Mouse (Mus musculus): ENCODE measurements at regions not wholly inside any gene's neighbourhood (a gene's known extent, or its start where the extent isn't known, plus 50 kb on each side); places are given as distances from the start of the nearest gene placed in this dataset.
A peak's percentile ranks its signal among the peaks of the same experiment; 100 is the strongest.

DNA sequence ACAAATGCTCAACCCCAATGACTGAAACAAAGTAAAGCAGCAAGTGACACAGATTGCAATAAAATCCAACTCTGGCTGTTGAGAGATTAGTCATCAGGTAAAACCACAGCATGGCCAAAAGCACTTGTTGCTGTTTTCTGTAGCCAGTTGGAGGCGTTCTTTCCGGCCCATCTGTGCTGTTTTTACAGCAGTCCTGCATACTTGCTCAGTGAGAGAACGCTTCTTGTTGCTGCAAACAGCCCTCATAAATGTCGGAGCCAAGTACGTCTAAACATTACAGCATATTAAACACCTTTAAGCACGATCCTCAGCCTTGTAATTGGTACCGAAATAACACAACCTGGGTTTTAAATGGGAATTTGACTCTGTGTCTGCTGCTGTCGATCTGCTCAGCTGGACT lies 65.6 kb upstream of the Hs3st3a1 start:
- Histone ChIP-seq H3K27me3 (no peaks in the 10 kb centered on the region), H3K9me3 (replicated peaks) (no peaks in the 10 kb centered on the region), H3K9ac (no peak overlapping the region), H3K36me3 (no peaks in the 10 kb centered on the region), H3K4me3 (replicated peaks) (no peak overlapping the region), H3K4me2 (no peak overlapping the region), H3K4me1 (no peaks in the 10 kb centered on the region), H3K27ac (no peak overlapping the region)
- no peak for ATAC-seq (replicated peaks; ENCODE audit: low FRiP score)
- 47% methylated on average over 8 of the region's 8 CpGs for WGBS

DNA sequence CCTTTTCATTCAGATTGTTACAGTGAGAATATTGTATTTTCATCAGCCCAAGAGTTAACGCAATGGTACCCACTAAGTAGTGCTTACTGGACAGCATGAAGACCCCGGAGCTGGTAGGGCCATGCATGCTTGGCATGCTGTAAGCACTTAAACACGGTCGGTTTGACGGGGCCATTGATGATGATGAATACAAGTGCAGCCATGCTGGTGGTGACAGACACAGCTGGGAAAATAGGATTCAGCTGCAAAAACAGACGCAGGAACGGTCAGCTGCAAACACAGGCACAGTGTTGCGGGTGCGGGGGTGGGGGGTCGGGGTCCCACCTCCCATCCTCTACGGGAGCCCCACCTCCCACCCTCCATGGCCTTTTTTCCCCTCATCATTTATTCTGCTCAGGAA lies 99.7 kb upstream of the Hs3st3a1 start:
- H3K27ac ChIP-seq: no peak overlapping the region
- no peak for ATAC-seq (replicated peaks; ENCODE audit: low FRiP score)
- H3K36me3 ChIP-seq: no peaks in the 10 kb centered on the region
- 60% methylated on average over 11 of the region's 11 CpGs for WGBS
- H3K9ac ChIP-seq: no peak overlapping the region
- H3K4me3 ChIP-seq (replicated peaks): no peak overlapping the region
- H3K27me3 ChIP-seq: peaks cover 14% of the 10 kb centered on the region; the same call in 1 of the 2 replicates
- no peak overlapping the region for H3K4me2 ChIP-seq
- no peaks in the 10 kb centered on the region for H3K4me1 ChIP-seq
- H3K9me3 ChIP-seq (replicated peaks): no peaks in the 10 kb centered on the region

DNA sequence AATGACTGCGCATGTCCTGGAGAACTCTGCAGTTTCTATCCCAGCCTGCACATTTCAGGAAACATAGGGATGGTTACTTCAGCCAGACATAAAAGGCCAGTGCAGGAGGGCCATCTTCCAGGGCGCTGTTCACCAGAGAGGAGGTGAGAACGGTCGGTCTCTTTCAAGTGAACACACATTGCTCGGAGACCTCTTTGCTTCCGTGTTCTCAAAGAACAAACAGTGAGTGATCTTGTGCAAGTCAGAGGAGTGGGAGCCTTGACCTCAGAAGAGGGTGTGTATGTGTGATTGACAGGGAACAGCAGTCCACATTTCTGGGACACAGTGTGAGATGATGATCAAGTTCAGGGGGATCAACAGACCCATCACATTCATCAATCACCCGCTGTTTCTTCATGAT lies 102.7 kb upstream of the Hs3st3a1 start:
- no peak overlapping the region for H3K4me2 ChIP-seq
- H3K27me3 ChIP-seq: peaks cover 14% of the 10 kb centered on the region; the same call in 1 of the 2 replicates
- H3K36me3 ChIP-seq: no peaks in the 10 kb centered on the region
- no peak for ATAC-seq (replicated peaks; ENCODE audit: low FRiP score)
- H3K9me3 ChIP-seq (replicated peaks): no peaks in the 10 kb centered on the region
- 69% methylated on average over 7 of the region's 7 CpGs for WGBS
- H3K4me3 ChIP-seq (replicated peaks): no peak overlapping the region
- no peak overlapping the region for H3K27ac ChIP-seq
- no peak overlapping the region for H3K9ac ChIP-seq
- H3K4me1 ChIP-seq: no peaks in the 10 kb centered on the region

GRCm38 (mm10) chr11:64331811-64332210 lies 103.3 kb upstream of the Hs3st3a1 start:
- H3K4me2 ChIP-seq: no peak overlapping the region
- ATAC-seq (replicated peaks; ENCODE audit: low FRiP score): no peak
- H3K27ac ChIP-seq: no peak overlapping the region
- H3K9ac ChIP-seq: no peak overlapping the region
- peaks cover 14% of the 10 kb centered on the region; the same call in 1 of the 2 replicates for H3K27me3 ChIP-seq
- no peaks in the 10 kb centered on the region for H3K36me3 ChIP-seq
- no peak overlapping the region for H3K4me3 ChIP-seq (replicated peaks)
- 88% methylated on average over 5 of the region's 5 CpGs for WGBS
- no peaks in the 10 kb centered on the region for H3K4me1 ChIP-seq
- H3K9me3 ChIP-seq (replicated peaks): no peaks in the 10 kb centered on the region

DNA sequence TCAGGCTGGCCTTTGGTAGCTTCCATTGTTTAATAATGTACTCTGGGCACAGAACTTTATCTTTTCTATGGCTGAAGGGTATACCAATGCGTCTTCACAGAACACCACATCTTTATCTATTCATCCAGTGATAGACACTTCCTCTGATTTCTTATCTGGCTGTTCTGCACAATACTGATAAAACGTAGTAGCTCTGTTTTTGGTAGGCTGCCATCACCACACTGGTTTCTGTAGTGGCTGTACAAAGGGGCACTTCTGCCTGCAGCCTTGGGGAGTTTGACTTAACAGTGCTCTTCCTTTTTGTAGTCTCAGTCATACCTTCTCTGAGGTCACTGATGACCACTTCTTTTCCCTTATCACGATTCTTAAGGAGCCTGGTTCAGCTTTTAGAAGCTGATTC lies 106.0 kb upstream of the Hs3st3a1 start:
- Histone ChIP-seq H3K4me3 (replicated peaks) (no peak overlapping the region), H3K9me3 (replicated peaks) (no peaks in the 10 kb centered on the region), H3K36me3 (no peaks in the 10 kb centered on the region), H3K4me2 (no peak overlapping the region), H3K27ac (no peak overlapping the region), H3K27me3 (peaks cover 14% of the 10 kb centered on the region; the same call in 1 of the 2 replicates), H3K4me1 (no peaks in the 10 kb centered on the region), H3K9ac (no peak overlapping the region)
- WGBS: 68% methylated on average over 3 of the region's 3 CpGs
- no peak for ATAC-seq (replicated peaks; ENCODE audit: low FRiP score)

- WGBS: 79% methylated on average over 3 of the region's 3 CpGs
Observed at GRCm38 (mm10) chr11:64327771-64328170, 107.4 kb upstream of the Hs3st3a1 start.

DNA sequence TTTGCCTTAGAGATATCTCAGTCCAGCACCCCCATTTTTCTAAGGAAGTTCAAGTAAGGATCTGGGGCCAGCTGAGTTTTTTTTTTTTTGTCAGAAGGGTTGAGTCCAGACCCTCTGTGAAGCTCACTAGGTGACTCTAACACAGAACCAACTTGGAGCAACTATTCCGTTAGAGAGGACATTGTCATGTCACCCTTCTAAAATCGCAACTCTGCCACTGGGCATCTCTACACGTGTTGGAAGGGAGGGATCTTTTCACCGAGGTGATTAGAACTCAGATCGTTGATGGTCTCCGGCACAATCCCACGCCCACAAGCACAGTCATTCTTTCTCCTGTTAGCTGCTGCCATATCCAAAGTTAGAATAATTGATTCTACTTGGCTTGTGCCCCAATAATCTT lies 108.5 kb upstream of the Hs3st3a1 start:
- WGBS: 88% methylated on average over 7 of the region's 7 CpGs
- no peak overlapping the region for H3K4me3 ChIP-seq (replicated peaks)
- H3K9me3 ChIP-seq (replicated peaks): no peaks in the 10 kb centered on the region
- H3K36me3 ChIP-seq: no peaks in the 10 kb centered on the region
- H3K9ac ChIP-seq: no peak overlapping the region
- H3K27ac ChIP-seq: no peak overlapping the region
- H3K27me3 ChIP-seq: peaks cover 6% of the 10 kb centered on the region; the same call in 1 of the 2 replicates
- H3K4me2 ChIP-seq: no peak overlapping the region
- no peaks in the 10 kb centered on the region for H3K4me1 ChIP-seq
- no peak for ATAC-seq (replicated peaks; ENCODE audit: low FRiP score)

More at GRCm38 (mm10) chr11:64327771-64328170, 107.4 kb upstream of the Hs3st3a1 start:
- no peak overlapping the region for H3K9ac ChIP-seq
- H3K27ac ChIP-seq: no peak overlapping the region
- H3K9me3 ChIP-seq (replicated peaks): no peaks in the 10 kb centered on the region
- H3K36me3 ChIP-seq: no peaks in the 10 kb centered on the region
- no peak overlapping the region for H3K4me3 ChIP-seq (replicated peaks)
- no peak for ATAC-seq (replicated peaks; ENCODE audit: low FRiP score)
- H3K4me2 ChIP-seq: no peak overlapping the region
- H3K4me1 ChIP-seq: no peaks in the 10 kb centered on the region
- peaks cover 10% of the 10 kb centered on the region; the same call in 1 of the 2 replicates for H3K27me3 ChIP-seq

DNA sequence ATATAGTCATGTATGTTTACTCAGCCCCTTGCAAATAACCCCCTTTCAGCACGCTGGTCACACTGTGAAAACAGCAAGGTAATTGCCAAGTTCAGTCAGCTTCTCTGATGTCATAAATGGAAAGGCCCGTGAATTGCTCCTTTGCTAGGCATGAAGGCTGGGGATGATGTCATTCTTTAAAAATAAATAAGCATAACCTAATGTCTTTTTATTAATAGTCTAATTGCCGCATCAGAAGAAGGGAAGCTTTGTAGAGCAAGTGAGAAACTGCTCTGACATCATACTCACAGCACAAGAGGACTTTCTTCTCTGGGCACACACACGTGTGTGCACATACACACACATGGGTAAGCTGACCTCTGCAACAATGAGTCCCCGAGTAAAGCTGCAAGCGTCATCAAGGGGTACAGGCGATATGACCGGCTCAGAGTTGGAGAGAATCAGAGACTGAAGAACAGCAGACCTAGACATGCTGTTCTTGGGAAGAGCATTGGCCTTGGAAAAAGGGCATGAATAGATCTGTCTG lies 113.2 kb upstream of the Hs3st3a1 start:
- H3K27ac ChIP-seq: no peak overlapping the region
- H3K9me3 ChIP-seq (replicated peaks): no peaks in the 10 kb centered on the region
- no peak for ATAC-seq (replicated peaks; ENCODE audit: low FRiP score)
- H3K27me3 ChIP-seq: no peaks in the 10 kb centered on the region
- H3K36me3 ChIP-seq: no peaks in the 10 kb centered on the region
- 83% methylated on average over 8 of the region's 8 CpGs for WGBS
- H3K4me1 ChIP-seq: no peaks in the 10 kb centered on the region
- no peak overlapping the region for H3K4me2 ChIP-seq
- no peak overlapping the region for H3K4me3 ChIP-seq (replicated peaks)
- H3K9ac ChIP-seq: no peak overlapping the region

- no peak overlapping the region for H3K27ac ChIP-seq
- ATAC-seq (replicated peaks; ENCODE audit: low FRiP score): no peak
- no peak overlapping the region for H3K4me3 ChIP-seq (replicated peaks)
- no peaks in the 10 kb centered on the region for H3K27me3 ChIP-seq
- H3K9ac ChIP-seq: no peak overlapping the region
- H3K4me2 ChIP-seq: no peak overlapping the region
- no peaks in the 10 kb centered on the region for H3K9me3 ChIP-seq (replicated peaks)
- no peaks in the 10 kb centered on the region for H3K36me3 ChIP-seq
- peaks cover 6% of the 10 kb centered on the region; the same call in 1 of the 2 replicates for H3K4me1 ChIP-seq
- 78% methylated on average over 6 of the region's 6 CpGs for WGBS
Observed at GRCm38 (mm10) chr11:64317458-64317857, 117.7 kb upstream of the Hs3st3a1 start.

DNA sequence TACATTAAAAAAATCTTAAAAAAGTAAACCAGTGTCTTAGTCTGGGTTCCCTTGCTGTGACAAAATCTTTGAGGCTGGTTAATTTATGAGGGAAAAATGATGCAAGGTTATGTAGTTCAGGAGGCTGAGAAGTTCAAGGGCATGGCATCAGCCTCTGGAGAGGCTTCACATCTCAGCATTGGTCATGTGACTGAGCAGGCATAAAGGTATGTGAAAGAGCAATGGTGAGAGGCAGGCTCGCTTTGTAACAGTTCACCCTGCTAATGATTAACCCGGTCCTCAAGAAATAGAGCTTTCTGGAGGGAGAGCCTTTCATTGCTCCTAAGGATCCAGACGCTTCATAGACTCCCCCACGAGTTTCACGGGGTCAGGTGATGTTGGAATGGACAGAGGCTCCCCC lies 120.1 kb upstream of the Hs3st3a1 start:
- Histone ChIP-seq H3K4me1 (peaks cover 6% of the 10 kb centered on the region; the same call in 1 of the 2 replicates), H3K9ac (no peak overlapping the region), H3K36me3 (no peaks in the 10 kb centered on the region), H3K4me2 (no peak overlapping the region), H3K27ac (no peak overlapping the region), H3K27me3 (no peaks in the 10 kb centered on the region), H3K4me3 (replicated peaks) (no peak overlapping the region), H3K9me3 (replicated peaks) (no peaks in the 10 kb centered on the region)
- WGBS: 39% methylated on average over 5 of the region's 5 CpGs
- ATAC-seq (replicated peaks; ENCODE audit: low FRiP score): 0 out of 2 replicates have a peak, but pooled peaks have one; percentile 58

GRCm38 (mm10) chr11:64313241-64313640 lies 121.9 kb upstream of the Hs3st3a1 start:
- H3K4me3 ChIP-seq (replicated peaks): no peak overlapping the region
- no peak for ATAC-seq (replicated peaks; ENCODE audit: low FRiP score)
- 71% methylated on average over 5 of the region's 5 CpGs for WGBS
- no peaks in the 10 kb centered on the region for H3K27me3 ChIP-seq
- no peaks in the 10 kb centered on the region for H3K36me3 ChIP-seq
- H3K9ac ChIP-seq: no peak overlapping the region
- H3K27ac ChIP-seq: no peak overlapping the region
- no peak overlapping the region for H3K4me2 ChIP-seq
- peaks cover 6% of the 10 kb centered on the region; the same call in 1 of the 2 replicates for H3K4me1 ChIP-seq
- no peaks in the 10 kb centered on the region for H3K9me3 ChIP-seq (replicated peaks)

GRCm38 (mm10) chr11:64309881-64310280 lies 125.3 kb upstream of the Hs3st3a1 start:
- no peak overlapping the region for H3K4me2 ChIP-seq
- no peaks in the 10 kb centered on the region for H3K9me3 ChIP-seq (replicated peaks)
- H3K36me3 ChIP-seq: no peaks in the 10 kb centered on the region
- H3K9ac ChIP-seq: no peak overlapping the region
- H3K27me3 ChIP-seq: no peaks in the 10 kb centered on the region
- no peak overlapping the region for H3K4me3 ChIP-seq (replicated peaks)
- H3K27ac ChIP-seq: no peak overlapping the region
- H3K4me1 ChIP-seq: no peaks in the 10 kb centered on the region
- ATAC-seq (replicated peaks; ENCODE audit: low FRiP score): no peak

GRCm38 (mm10) chr11:64297825-64298224 lies 137.3 kb upstream of the Hs3st3a1 start:
- Histone ChIP-seq H3K27me3 (0 out of 2 replicates have a peak, but pooled peaks cover 2% of the 10 kb centered on the region), H3K27ac (no peak overlapping the region), H3K9me3 (replicated peaks) (no peaks in the 10 kb centered on the region), H3K9ac (no peak overlapping the region), H3K4me3 (replicated peaks) (no peak overlapping the region), H3K36me3 (no peaks in the 10 kb centered on the region), H3K4me1 (peaks cover 9% of the 10 kb centered on the region), H3K4me2 (no peak overlapping the region)
- 11% methylated on average over 5 of the region's 5 CpGs for WGBS
- ATAC-seq (replicated peaks; ENCODE audit: low FRiP score): no peak

Measured in kidney, embryonic 15.5 days (tissue).